Mouse (Mus musculus) kidney, adult 18-20 months (tissue): ENCODE results near the gene Rpp14.

Source experiments
- DNase-seq: peaks from one replicate; pipeline ENCODE4 v3.0.0; 2021

The Rpp14 gene

GRCm38 (mm10) chr14:8080165-8080679, at the start of gene Rpp14:
TSS of gene Rpp14 (plus strand) at chr14:8080367.
- peak; percentile 98 for DNase-seq

- peak; percentile 49 for DNase-seq
Observed at GRCm38 (mm10) chr14:8030535-8030934, 49.6 kb upstream of the Rpp14 start.

GRCm38 (mm10) chr14:8032087-8032944, 47.9 kb upstream of the Rpp14 start:
- no peak for DNase-seq

GRCm38 (mm10) chr14:8034561-8034960, 45.6 kb upstream of the Rpp14 start:
- no peak for DNase-seq

- no peak for DNase-seq
Observed at GRCm38 (mm10) chr14:8035951-8036350, 44.2 kb upstream of the Rpp14 start.

- DNase-seq = no peak
Observed at GRCm38 (mm10) chr14:8036406-8036805, 43.8 kb upstream of the Rpp14 start.

- DNase-seq = no peak
Observed at GRCm38 (mm10) chr14:8038150-8038549, 42.0 kb upstream of the Rpp14 start.

- peak; percentile 68 for DNase-seq
Observed at GRCm38 (mm10) chr14:8038791-8039448, 41.2 kb upstream of the Rpp14 start.

- DNase-seq = no peak
Observed at GRCm38 (mm10) chr14:8040179-8040578, 40.0 kb upstream of the Rpp14 start.

- no peak for DNase-seq
Observed at GRCm38 (mm10) chr14:8040911-8041678, 39.1 kb upstream of the Rpp14 start.

GRCm38 (mm10) chr14:8042120-8042519, 38.0 kb upstream of the Rpp14 start:
- DNase-seq = no peak

- no peak for DNase-seq
Observed at GRCm38 (mm10) chr14:8042577-8042976, 37.6 kb upstream of the Rpp14 start.

- DNase-seq = no peak
Observed at GRCm38 (mm10) chr14:8044330-8044729, 35.8 kb upstream of the Rpp14 start.

- DNase-seq = no peak
Observed at GRCm38 (mm10) chr14:8044786-8045185, 35.4 kb upstream of the Rpp14 start.

- no peak for DNase-seq
Observed at GRCm38 (mm10) chr14:8045187-8045846, 34.9 kb upstream of the Rpp14 start.

- DNase-seq = no peak
Observed at GRCm38 (mm10) chr14:8046839-8047238, 33.3 kb upstream of the Rpp14 start.

- no peak for DNase-seq
Observed at GRCm38 (mm10) chr14:8049334-8049733, 30.8 kb upstream of the Rpp14 start.

GRCm38 (mm10) chr14:8051869-8052268, 28.3 kb upstream of the Rpp14 start:
- no peak for DNase-seq

- no peak for DNase-seq
Observed at GRCm38 (mm10) chr14:8052661-8053060, 27.5 kb upstream of the Rpp14 start.

- no peak for DNase-seq
Observed at GRCm38 (mm10) chr14:8054310-8055102, 25.7 kb upstream of the Rpp14 start.

- no peak for DNase-seq
Observed at GRCm38 (mm10) chr14:8056076-8056475, 24.1 kb upstream of the Rpp14 start.

- DNase-seq = no peak
Observed at GRCm38 (mm10) chr14:8059938-8060337, 20.2 kb upstream of the Rpp14 start.
